Mouse (Mus musculus): ENCODE measurements around the gene Tmem87b. TPM values are rescaled to one million over a fixed set of nuclear protein-coding genes. Genes with fewer than 3 reads are reported as not detected.
A peak's percentile ranks its signal among the peaks of the same experiment; 100 is the strongest.

Tmem87b gene
- polyA plus RNA-seq, 1 experiment from 2014 or later, result 36.3 TPM

DNA sequence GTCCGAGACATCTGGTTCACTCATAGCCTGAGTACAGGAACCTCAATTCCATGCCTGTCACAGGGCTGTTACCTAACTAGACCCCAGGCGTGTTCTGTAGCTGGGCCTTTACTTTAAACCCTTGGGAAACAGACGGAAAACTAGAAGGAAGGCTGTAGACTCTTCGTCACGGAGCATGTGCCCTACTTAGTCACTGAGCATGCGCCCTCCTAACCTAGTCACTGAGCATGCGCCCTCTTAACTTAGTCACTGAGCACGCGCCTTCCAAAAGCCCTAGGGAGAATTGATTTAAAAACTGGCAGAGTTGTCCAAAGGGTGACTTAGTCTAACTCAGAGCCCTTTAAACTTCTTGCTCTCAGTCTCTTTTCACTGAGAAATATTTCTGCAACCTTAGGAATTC, 44.7 kb downstream of the Tmem87b start, which contains the start of gene Fbln7:
Fbln7 (plus strand) TSS at position 346 of the 400 bp plus-strand sequence.
- WGBS, result 94% methylated on average over 9 of the region's 9 CpGs
- Histone ChIP-seq H3K4me2 (peak within 1 kb of the TSS; percentile 94), H3K4me3 (peak within 1 kb of the TSS; percentile 52), H3K9ac (peak within 1 kb of the TSS; percentile 72), H3K36me3 (no peaks in the 10 kb centered on the region), H3K9me3 (no peaks in the 10 kb centered on the region; the same call in 1 of the 2 replicates), H3K27me3 (peaks cover 34% of the 10 kb centered on the region), H3K27ac (no peak within 1 kb of the TSS), H3K4me1 (replicated peaks) (peaks cover 11% of the 10 kb centered on the region)
- ATAC-seq (ENCODE audit: low FRiP score), result no peak

DNA sequence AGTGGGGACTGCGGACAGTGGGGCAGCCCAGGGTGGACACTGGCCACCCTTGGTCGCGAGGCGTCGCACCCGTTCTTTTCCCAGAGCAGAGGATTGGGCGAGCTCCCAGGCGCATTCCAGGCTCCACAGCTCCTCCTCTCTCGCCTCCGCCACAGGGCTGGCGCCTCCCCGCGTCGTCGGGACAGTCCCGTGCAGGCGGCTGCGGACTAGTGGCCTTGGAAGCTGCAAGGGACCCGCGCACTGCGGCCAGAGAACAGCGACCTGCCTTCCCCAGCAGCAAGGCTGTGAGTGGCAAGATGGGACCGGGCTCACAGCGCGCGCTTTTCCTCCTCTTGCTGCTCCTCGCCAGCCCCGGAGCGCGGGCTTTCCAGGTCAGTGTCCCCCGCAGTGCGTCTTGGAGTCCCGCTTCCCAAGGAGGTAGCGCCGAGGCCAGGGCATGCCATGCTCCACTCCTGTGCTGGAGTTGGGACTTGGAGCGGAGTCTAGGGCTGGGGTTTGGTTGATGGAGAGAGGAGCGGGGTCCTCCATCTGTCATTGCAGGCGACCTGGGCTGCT, 45.9 kb downstream of the Tmem87b start:
- Histone ChIP-seq H3K4me1 (replicated peaks) (peaks cover 11% of the 10 kb centered on the region), H3K9ac (peak overlapping the region; percentile 72), H3K4me3 (peak overlapping the region; percentile 52), H3K27me3 (peaks cover 34% of the 10 kb centered on the region), H3K27ac (no peak overlapping the region), H3K4me2 (peak overlapping the region; percentile 94), H3K9me3 (no peaks in the 10 kb centered on the region; the same call in 1 of the 2 replicates), H3K36me3 (no peaks in the 10 kb centered on the region)
- under 1% methylated on average over 30 of the region's 38 CpGs for WGBS
- peak; percentile 63 for ATAC-seq (ENCODE audit: low FRiP score)

DNA sequence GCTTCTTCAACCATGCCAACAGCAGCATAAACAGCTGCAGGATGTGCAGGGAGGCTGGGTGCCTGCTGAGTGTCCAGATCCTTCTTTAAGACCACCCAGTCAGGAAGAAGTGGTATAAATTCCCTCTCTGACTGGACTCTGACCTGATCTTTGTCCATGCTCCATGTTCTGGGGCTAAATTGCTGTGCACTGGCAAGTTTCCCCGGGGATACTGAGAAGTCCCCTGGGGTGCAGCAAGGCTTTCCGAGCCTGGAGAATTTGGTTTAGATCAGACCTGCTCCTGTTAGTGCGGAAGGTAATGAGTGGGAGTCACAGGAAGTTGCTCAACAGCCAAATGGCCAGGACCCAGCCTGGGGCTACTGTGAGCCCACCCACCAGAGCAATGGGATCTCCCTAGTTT, 47.1 kb downstream of the Tmem87b start:
- peaks cover 34% of the 10 kb centered on the region for H3K27me3 ChIP-seq
- no peak overlapping the region for H3K9ac ChIP-seq
- H3K36me3 ChIP-seq, result no peaks in the 10 kb centered on the region
- H3K27ac ChIP-seq, result no peak overlapping the region
- no peak overlapping the region for H3K4me3 ChIP-seq
- H3K9me3 ChIP-seq, result no peaks in the 10 kb centered on the region
- 70% methylated on average over 3 of the region's 3 CpGs for WGBS
- H3K4me1 ChIP-seq (replicated peaks), result peaks cover 11% of the 10 kb centered on the region
- ATAC-seq (ENCODE audit: low FRiP score), result no peak
- H3K4me2 ChIP-seq, result no peak overlapping the region

DNA sequence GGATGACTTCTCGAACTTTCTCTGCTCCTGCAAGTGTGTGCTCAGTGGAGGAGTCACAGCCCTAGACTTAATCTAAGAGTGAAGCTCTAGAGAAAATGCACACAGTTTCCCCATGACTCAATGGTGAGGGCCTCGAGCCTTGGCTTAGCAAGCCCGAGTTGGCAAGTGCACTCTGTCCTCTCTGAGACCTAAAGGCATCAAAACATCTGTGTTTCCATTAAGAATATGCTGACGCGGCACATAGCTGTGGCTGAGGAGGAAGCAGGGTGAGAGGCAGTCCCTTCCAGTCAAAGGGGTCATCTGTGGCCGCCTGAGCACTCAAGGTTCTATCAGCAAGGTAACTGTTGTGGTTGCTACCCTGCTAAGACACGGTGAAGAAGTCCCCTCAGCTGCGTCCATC, 53.7 kb downstream of the Tmem87b start:
- ATAC-seq (ENCODE audit: low FRiP score), result no peak
- 75% methylated on average over 8 of the region's 8 CpGs for WGBS
- no peaks in the 10 kb centered on the region for H3K27me3 ChIP-seq

DNA sequence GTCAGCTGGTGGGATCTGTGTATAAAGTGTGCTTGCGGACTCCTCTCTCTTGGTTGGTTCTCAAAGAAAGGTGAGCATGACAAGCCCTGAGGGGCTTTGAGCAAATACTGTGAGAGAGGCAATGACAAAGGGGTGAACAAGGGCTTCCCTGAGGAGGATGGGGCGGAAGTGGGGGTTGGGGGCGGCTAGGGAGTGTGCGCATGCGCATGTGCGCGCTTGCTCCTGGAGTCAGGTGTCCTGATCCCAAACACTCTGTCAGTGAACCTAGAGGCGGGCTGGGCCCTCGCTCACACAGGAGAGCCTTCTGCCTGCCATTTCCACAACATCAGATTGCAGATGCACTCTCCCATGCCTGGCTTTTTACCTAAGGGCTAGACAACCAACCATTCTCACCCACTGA, 54.3 kb downstream of the Tmem87b start:
- 89% methylated on average over 9 of the region's 9 CpGs for WGBS
- H3K36me3 ChIP-seq, result no peaks in the 10 kb centered on the region
- H3K9me3 ChIP-seq, result no peaks in the 10 kb centered on the region
- no peak overlapping the region for H3K4me2 ChIP-seq
- ATAC-seq (ENCODE audit: low FRiP score), result no peak
- H3K4me3 ChIP-seq, result no peak overlapping the region
- no peaks in the 10 kb centered on the region for H3K27me3 ChIP-seq
- H3K4me1 ChIP-seq (replicated peaks), result no peaks in the 10 kb centered on the region
- no peak overlapping the region for H3K9ac ChIP-seq
- no peak overlapping the region for H3K27ac ChIP-seq

More for the DNA sequence above, 53.7 kb downstream of the Tmem87b start:
- Histone ChIP-seq H3K4me2 (no peak overlapping the region), H3K4me3 (no peak overlapping the region), H3K36me3 (no peaks in the 10 kb centered on the region), H3K4me1 (replicated peaks) (no peaks in the 10 kb centered on the region), H3K9me3 (no peaks in the 10 kb centered on the region), H3K27ac (no peak overlapping the region), H3K9ac (no peak overlapping the region)

DNA sequence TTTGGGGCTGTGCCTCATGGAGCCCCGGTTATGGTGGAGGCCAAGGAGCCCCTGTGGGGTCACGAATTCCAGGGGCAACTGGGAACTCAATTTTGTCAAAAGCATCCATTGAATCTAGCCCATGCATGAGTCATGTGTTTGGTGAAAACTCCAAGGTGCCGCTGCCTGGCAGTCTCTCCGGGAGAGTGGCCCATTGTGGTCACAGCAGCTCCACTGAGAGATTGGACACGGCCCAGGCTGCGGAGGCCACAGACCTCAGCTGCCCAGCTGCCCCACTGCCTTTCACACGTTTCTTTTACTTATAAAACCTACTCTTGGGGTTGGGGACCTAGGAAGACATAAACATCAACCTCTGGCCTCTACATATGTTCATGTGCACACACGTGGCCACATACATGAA, 57.6 kb downstream of the Tmem87b start:
- Histone ChIP-seq H3K27ac (no peak overlapping the region), H3K9ac (no peak overlapping the region), H3K36me3 (no peaks in the 10 kb centered on the region), H3K4me3 (no peak overlapping the region), H3K4me1 (replicated peaks) (no peaks in the 10 kb centered on the region), H3K27me3 (no peaks in the 10 kb centered on the region), H3K9me3 (no peaks in the 10 kb centered on the region), H3K4me2 (no peak overlapping the region)
- WGBS, result 81% methylated on average over 8 of the region's 8 CpGs
- ATAC-seq (ENCODE audit: low FRiP score), result no peak

DNA sequence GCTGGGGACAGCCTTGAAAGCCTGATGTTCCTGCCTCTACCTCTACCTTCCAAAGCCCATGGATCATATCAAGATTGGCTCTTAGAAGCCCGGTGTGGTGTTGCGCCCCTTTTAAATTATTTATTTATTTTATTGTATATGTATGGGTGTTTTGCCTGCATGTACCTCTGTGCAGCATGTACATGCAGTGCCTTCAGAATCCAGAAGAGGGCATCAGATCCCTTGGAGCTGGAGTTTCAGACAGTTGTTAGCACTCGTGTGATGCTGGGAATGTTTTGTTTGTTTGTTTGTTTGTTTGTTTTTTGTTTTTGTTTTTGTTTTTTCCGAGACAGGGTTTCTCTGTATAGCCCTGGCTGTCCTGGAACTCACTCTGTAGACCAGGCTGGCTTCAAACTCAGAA, 63.3 kb downstream of the Tmem87b start:
- ATAC-seq (ENCODE audit: low FRiP score), result no peak
- no peaks in the 10 kb centered on the region for H3K27me3 ChIP-seq
- no peak overlapping the region for H3K27ac ChIP-seq
- no peaks in the 10 kb centered on the region for H3K4me1 ChIP-seq (replicated peaks)
- no peak overlapping the region for H3K4me3 ChIP-seq
- no peaks in the 10 kb centered on the region for H3K36me3 ChIP-seq
- no peak overlapping the region for H3K9ac ChIP-seq
- 70% methylated on average over 4 of the region's 4 CpGs for WGBS
- H3K9me3 ChIP-seq, result no peaks in the 10 kb centered on the region
- no peak overlapping the region for H3K4me2 ChIP-seq

DNA sequence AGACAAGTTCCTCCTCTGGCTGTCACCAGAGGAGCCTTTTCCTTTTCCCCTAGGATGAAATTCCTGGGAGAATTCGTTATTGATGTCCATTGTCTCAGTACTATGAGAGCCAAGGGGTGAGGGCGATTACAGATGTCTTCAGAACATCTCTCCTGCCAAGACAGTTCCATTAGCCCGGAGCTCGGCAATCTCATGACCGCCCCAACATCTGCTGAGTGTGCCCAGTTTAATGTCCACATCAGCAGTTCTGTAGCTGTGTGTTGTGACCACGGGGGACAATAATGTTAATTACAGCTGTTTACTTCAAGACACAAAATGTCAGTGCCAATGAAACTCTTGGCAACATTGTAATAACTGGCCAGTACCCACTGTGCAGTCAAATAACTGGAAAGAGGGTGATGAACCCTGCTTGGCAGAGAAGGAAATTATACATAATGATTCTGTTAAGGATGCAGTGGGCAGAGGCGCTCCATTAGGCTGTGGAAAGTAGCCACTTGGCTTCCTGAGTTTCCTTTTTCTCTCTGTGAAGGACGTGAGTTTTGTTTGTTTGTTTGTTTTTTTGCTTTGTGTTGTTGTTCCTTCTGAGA, 67.4 kb downstream of the Tmem87b start:
- 77% methylated on average over 8 of the region's 8 CpGs for WGBS
- Histone ChIP-seq H3K27ac (no peak overlapping the region), H3K36me3 (no peaks in the 10 kb centered on the region), H3K4me1 (replicated peaks) (no peaks in the 10 kb centered on the region), H3K27me3 (no peaks in the 10 kb centered on the region), H3K9ac (no peak overlapping the region), H3K9me3 (no peaks in the 10 kb centered on the region), H3K4me3 (no peak overlapping the region), H3K4me2 (no peak overlapping the region)
- ATAC-seq (ENCODE audit: low FRiP score), result no peak

DNA sequence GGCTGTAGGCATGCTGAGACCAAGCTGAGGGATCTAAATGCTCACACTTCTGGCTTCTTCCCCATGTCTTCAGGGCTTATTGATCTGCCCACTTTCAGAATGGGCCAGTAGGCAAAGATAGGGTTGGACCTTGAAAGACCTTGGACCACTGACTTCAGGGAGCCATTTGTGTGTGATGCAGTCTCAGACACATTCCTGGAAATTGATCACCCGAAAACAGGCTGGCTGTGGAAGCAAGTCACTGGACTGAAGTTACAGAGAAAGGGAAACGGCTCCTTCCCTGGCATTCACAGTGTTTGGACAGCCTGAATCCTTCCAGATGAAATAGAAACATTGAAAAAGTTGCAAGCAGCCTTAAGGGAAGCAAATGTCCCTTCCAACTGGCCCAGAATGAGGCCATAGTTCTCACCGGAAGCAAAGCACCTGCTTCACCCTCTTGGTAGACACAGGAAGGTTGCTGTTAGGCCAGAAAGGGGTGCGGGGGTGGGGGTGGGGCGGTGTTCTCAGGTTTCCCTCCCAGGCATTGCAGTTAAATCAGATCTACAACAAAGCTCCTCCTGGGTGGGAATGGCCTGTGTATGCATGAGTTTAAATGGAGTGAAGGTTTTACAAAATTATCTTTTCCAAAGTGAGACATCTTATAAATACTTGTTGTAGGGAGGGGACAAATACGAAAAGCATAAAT, 70.1 kb downstream of the Tmem87b start:
- Histone ChIP-seq H3K9me3 (no peaks in the 10 kb centered on the region), H3K27ac (no peak overlapping the region), H3K36me3 (no peaks in the 10 kb centered on the region), H3K4me2 (no peak overlapping the region), H3K27me3 (0 out of 2 replicates have a peak, but pooled peaks cover under 1% of the 10 kb centered on the region), H3K4me1 (replicated peaks) (peaks cover 7% of the 10 kb centered on the region), H3K4me3 (no peak overlapping the region), H3K9ac (no peak overlapping the region)
- ATAC-seq (ENCODE audit: low FRiP score), result no peak
- 66% methylated on average over 6 of the region's 6 CpGs for WGBS

DNA sequence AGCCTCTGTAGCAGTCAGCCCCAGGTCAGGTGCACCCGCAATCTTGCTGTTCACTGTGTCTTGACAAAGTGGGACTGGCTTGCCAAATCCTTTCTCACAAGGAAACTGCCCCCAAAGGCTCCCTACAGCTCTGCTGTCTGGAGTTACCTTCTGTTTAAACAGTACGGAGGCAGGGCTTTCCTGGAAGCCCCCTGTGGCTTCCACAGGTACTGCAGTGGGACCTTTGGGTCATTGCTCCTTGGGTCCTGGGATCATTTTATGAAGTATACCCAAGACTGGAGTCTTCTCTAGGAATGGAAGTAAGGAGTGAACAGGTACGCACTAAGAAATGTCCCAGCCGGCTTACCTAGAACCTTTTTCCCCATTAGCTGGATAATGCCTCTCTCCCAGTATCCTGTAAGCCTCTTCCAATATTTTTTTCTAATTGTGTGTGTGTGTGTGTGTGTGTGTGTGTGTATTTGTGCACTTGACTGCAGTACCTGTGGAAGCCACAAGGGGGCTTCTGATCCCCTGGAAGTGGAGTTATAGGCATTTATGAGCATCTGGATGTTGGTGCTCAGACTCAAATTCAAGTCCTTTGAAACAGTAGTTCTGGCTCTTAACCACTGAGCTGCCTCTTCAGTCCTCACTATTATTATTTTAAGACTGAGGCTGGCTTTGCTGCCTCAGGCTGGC, 72.9 kb downstream of the Tmem87b start:
- no peak for ATAC-seq (ENCODE audit: low FRiP score)
- Histone ChIP-seq H3K9me3 (no peaks in the 10 kb centered on the region), H3K27me3 (0 out of 2 replicates have a peak, but pooled peaks cover 5% of the 10 kb centered on the region), H3K9ac (no peak overlapping the region), H3K27ac (no peak overlapping the region), H3K4me3 (no peak overlapping the region), H3K4me1 (replicated peaks) (peaks cover 7% of the 10 kb centered on the region), H3K36me3 (no peaks in the 10 kb centered on the region), H3K4me2 (no peak overlapping the region)
- WGBS, result 94% methylated on average over 4 of the region's 4 CpGs

DNA sequence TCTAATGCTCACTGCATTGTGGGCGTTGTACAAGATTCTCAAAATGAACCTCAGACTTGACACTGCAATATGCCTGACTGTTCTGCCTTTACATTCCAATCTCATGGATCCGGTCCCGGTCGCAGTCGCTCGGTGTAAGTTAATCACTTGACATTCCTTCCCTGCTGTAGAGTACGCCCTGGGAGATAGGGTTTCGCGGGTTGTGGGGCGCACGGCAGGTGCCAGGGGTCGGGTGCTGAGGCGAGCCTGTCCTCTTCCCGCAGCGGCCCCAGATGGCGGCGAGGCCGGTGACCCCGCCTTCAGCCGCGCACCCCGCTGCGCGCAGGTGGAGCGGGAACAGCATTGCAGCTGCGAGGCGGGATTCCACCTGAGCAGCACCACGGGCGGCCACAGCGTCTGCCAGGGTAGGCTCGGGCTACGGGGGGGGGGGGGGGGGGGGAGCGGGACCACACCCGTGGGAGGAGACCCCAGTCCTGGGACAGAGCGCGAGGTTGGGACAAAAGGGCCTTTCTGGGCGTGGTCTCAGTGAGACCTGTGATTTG, 74.3 kb downstream of the Tmem87b start:
- Histone ChIP-seq H3K4me3 (peak overlapping the region; percentile 43), H3K36me3 (no peaks in the 10 kb centered on the region), H3K27me3 (0 out of 2 replicates have a peak, but pooled peaks cover 5% of the 10 kb centered on the region), H3K9me3 (no peaks in the 10 kb centered on the region), H3K4me2 (peak overlapping the region; percentile 82), H3K4me1 (replicated peaks) (peaks cover 7% of the 10 kb centered on the region), H3K27ac (no peak overlapping the region), H3K9ac (peak overlapping the region; percentile 70)
- 3% methylated on average over 37 of the region's 37 CpGs for WGBS
- peak; percentile 66 for ATAC-seq (ENCODE audit: low FRiP score)

DNA sequence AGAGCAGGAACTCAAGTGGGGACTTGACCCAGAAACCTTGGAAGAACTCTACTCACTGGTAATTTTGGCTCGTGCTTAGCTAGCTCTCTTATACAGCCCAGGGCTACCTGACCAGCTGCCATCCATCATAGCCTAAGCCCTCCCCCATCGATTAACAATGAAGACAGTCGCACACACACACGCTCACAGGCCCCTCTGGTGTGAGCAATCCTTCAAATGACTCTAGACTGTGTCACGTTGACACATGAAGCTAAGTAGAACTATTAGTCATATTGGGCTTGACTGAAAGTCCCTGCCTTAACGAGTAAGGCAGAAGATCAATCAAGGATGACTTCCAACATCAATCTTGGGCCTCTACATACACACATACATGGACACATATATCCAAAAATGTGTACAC, 84.9 kb downstream of the Tmem87b start:
- H3K27me3 ChIP-seq, result no peaks in the 10 kb centered on the region
- no peaks in the 10 kb centered on the region for H3K36me3 ChIP-seq
- 77% methylated on average over 6 of the region's 6 CpGs for WGBS
- no peak overlapping the region for H3K4me2 ChIP-seq
- no peak overlapping the region for H3K4me3 ChIP-seq
- no peaks in the 10 kb centered on the region for H3K4me1 ChIP-seq (replicated peaks)
- peaks cover 6% of the 10 kb centered on the region; the same call in 1 of the 2 replicates for H3K9me3 ChIP-seq
- H3K9ac ChIP-seq, result no peak overlapping the region
- 0 out of 2 replicates have a peak, but pooled peaks have one; percentile 65 for ATAC-seq (ENCODE audit: low FRiP score)
- no peak overlapping the region for H3K27ac ChIP-seq
